Mouse (Mus musculus) heart, embryonic 10.5 days (tissue): ENCODE results near the gene Zfp560. TPM values are rescaled to one million over a fixed set of nuclear protein-coding genes. Genes with fewer than 3 reads are reported as not detected.

Experiments
- polyA plus RNA-seq: library from polyadenylated mRNA; unstranded; fragments of >200 nt; fragmentation: Nextera tagmentation; extraction: Ambion mirVana; gene quantifications from 2 replicates; pipeline ENCODE4 v1.2.1, GENCODE M21; 2016

The Zfp560 gene
- polyA plus RNA-seq, 1 experiment from 2014 or later: 20.9 TPM

Other genes starting within 250 kb of the Zfp560 start
- not detected in 2 replicates for gene Olfr870, start 211.1 kb downstream of the Zfp560 start, polyA plus RNA-seq
- gene Olfr871, start 173.0 kb downstream of the Zfp560 start, polyA plus RNA-seq: not detected in 2 replicates
- not detected in 2 replicates for gene Olfr872, start 148.1 kb downstream of the Zfp560 start, polyA plus RNA-seq
- gene Olfr39, start 102.8 kb downstream of the Zfp560 start, polyA plus RNA-seq: not detected in 2 replicates
- gene Olfr873, start 86.6 kb downstream of the Zfp560 start, polyA plus RNA-seq: not detected in 2 replicates
- gene Olfr18, start 49.1 kb downstream of the Zfp560 start, polyA plus RNA-seq: 0.06 TPM in 1 of 2 replicates, not detected in the other
- gene Zfp26, start 75.0 kb upstream of the Zfp560 start, polyA plus RNA-seq: 15.5 and 16.9 TPM in 2 replicates
- 13.9 and 15.7 TPM in 2 replicates for gene Zfp426, start 107.6 kb upstream of the Zfp560 start, polyA plus RNA-seq
- 54.9 and 75.9 TPM in 2 replicates for gene Zfp266, start 136.2 kb upstream of the Zfp560 start, polyA plus RNA-seq
- 10.2 and 11.6 TPM in 2 replicates for gene Zfp846, start 196.1 kb upstream of the Zfp560 start, polyA plus RNA-seq